Mouse (Mus musculus) thymus, adult 2 months (tissue): Measurements from ENCODE around the gene Brf1. TPM values are rescaled to one million over a fixed set of nuclear protein-coding genes. Genes with fewer than 3 reads are reported as not detected.

ENCODE experiments used
- DNase-seq: peaks from one replicate; pipeline ENCODE4 v3.0.0; 2021
- H3K27ac ChIP-seq: fragments of 200-500 bp; 2 replicates; pipeline ENCODE4 v1.5.1; 2012; ENCODE audit warnings: low read length, control low read depth; ENCODE audit not compliant: control insufficient read depth, insufficient read depth
- H3K27me3 ChIP-seq: fragments of 200-500 bp; 2 replicates; pipeline ENCODE4 v1.6.1; 2012; ENCODE audit warnings: mild to moderate bottlenecking, low read length, moderate library complexity, mixed read lengths; ENCODE audit not compliant: control insufficient read depth, insufficient read depth
- H3K36me3 ChIP-seq: fragments of 200-500 bp; 2 replicates; pipeline ENCODE4 v1.6.1; 2012; ENCODE audit warnings: mild to moderate bottlenecking, low read length, moderate library complexity; ENCODE audit not compliant: control insufficient read depth, insufficient read depth
- H3K4me1 ChIP-seq: fragments of 200-500 bp; replicated peaks from 2 replicates; pipeline ENCODE4 v1.6.1; 2012; ENCODE audit warnings: low read length; ENCODE audit not compliant: control insufficient read depth, insufficient read depth
- H3K4me3 ChIP-seq: fragments of 200-500 bp; 2 replicates; pipeline ENCODE4 v1.5.1; 2012; ENCODE audit warnings: mild to moderate bottlenecking, low read length, control low read depth, moderate library complexity; ENCODE audit not compliant: control insufficient read depth, insufficient read depth
- CTCF ChIP-seq: fragments of 200-500 bp; IDR thresholded peaks from 2 replicates; pipeline ENCODE4 v1.5.1; 2012; ENCODE audit warnings: mild to moderate bottlenecking, control low read depth, low read length, moderate library complexity, borderline replicate concordance; ENCODE audit not compliant: control insufficient read depth, poor library complexity, insufficient read depth; ENCODE audit errors: extremely low read depth
- POLR2A ChIP-seq: fragments of 200-500 bp; IDR thresholded peaks from 2 replicates; pipeline ENCODE4 v1.6.1; 2012; ENCODE audit warnings: mild to moderate bottlenecking, low read length, control low read depth, moderate library complexity; ENCODE audit not compliant: control insufficient read depth, poor library complexity, insufficient read depth; ENCODE audit errors: extremely low read depth
- WGBS: fragments of 180-500 bp; shearing (Covaris S2); methylation state at CpG from one replicate; pipeline ENCODE4 v1.1.7; 2018; 5-methylcytosine and 5-hydroxymethylcytosine counted together
- polyA plus RNA-seq: library from polyadenylated mRNA; depleted of rRNA; stranded (reverse); fragments of >200 nt; gene quantifications from 2 replicates; pipeline ENCODE4 v1.2.3, GENCODE M21; 2012

Brf1 gene
- polyA plus RNA-seq, 1 experiment = 247 TPM

DNA sequence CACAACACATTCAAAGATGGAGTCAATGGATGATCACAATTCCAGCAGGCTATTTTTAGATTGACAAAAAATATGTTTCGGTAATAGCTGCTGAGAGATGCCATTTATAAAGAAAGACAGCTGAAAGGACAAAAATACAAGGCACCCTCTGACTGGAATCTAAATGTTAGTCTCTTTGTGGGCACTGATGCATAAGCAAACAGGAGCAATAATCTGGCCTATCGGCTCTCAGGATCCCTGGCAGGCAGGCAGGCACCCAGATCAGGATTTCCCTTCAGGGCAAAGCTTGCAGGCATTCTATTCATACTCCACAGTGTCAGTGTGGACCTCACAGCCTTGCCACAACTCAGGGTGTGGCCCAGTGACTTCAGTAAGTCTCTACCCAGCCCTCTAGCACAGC, 18.5 kb downstream of the Brf1 start:
- DNase-seq = no peak
- H3K36me3 ChIP-seq = peaks cover 45% of the 10 kb centered on the region
- WGBS = 95% methylated on average over 2 of the region's 2 CpGs
- no peak overlapping the region for H3K27ac ChIP-seq
- no peak overlapping the region for H3K4me3 ChIP-seq
- peaks cover 7% of the 10 kb centered on the region for H3K4me1 ChIP-seq
- no peak for TF ChIP-seq CTCF
- no peak for TF ChIP-seq POLR2A
- no peaks in the 10 kb centered on the region for H3K27me3 ChIP-seq

DNA sequence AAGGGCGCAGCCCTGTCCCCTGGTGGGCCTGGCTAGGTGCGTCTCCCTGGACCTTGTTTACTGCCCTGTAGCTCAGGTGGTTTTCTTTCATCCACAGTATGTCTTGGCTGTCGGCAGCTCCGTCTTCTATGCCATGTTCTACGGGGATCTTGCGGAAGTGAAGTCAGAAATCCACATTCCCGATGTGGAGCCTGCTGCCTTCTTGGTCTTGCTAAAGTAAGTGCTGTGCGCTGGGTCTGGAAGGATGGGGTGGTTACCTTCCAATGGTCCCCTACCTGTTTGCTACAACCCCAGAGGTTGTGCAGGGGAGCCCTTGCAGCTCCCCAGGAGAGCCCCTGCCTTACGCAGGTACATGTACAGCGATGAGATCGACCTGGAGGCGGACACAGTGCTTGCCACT, 23.3 kb downstream of the Brf1 start:
- Histone ChIP-seq H3K27me3 (no peaks in the 10 kb centered on the region), H3K36me3 (peaks cover 30% of the 10 kb centered on the region), H3K4me3 (peak overlapping the region; percentile 77), H3K4me1 (peaks cover 9% of the 10 kb centered on the region), H3K27ac (no peak overlapping the region)
- WGBS = 84% methylated on average over 12 of the region's 12 CpGs
- no peak for DNase-seq
- TF ChIP-seq POLR2A = no peak
- no peak for TF ChIP-seq CTCF

DNA sequence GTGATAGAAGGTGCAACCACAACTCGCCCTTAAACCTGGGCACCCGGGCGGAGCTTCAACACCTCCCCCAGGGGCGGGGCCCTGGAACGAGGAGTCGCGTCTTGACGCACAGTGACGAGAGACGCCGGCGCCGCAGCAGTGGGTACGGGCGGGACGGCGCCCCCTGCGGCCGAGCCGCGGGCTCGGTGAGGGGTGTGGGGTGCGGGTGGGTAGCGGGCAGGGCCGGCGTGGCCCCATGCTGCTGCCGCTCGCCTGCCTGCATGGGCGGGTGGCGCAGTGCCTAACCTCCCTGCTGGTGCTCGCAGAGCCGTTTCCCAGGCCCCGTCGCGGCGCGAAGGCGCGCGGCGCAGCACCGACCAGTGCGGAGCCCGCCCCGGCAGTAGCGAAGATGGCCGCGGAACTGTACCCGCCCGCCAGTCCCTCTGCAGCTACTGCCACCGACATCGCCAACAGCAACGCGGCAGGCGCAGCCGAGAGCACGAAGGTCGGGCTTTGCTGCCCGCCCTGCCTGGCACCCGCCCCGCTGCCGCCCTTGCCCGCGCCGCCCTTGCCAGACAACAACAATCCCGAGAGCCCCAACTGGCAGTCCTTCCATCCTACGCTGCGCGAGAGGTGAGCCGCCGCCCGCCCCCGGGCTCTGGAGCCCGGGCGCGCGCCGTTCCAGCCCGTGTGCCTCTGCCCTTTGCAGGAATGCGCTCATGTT, 24.0 kb downstream of the Brf1 start, which contains the start of gene Btbd6:
Gene Btbd6, plus strand, starts transcription at position 112 of the 703 bp plus-strand sequence.
- peaks cover 34% of the 10 kb centered on the region for H3K36me3 ChIP-seq
- peak within 1 kb of the TSS; percentile 77 for H3K4me3 ChIP-seq
- TF ChIP-seq CTCF (peak; percentile 95), POLR2A (peak; percentile 51; the same call in 1 of the 2 replicates)
- peaks cover 9% of the 10 kb centered on the region for H3K4me1 ChIP-seq
- H3K27me3 ChIP-seq = no peaks in the 10 kb centered on the region
- peak; percentile 92 for DNase-seq
- WGBS = under 1% methylated on average over 80 of the region's 80 CpGs
- H3K27ac ChIP-seq = no peak within 1 kb of the TSS

DNA sequence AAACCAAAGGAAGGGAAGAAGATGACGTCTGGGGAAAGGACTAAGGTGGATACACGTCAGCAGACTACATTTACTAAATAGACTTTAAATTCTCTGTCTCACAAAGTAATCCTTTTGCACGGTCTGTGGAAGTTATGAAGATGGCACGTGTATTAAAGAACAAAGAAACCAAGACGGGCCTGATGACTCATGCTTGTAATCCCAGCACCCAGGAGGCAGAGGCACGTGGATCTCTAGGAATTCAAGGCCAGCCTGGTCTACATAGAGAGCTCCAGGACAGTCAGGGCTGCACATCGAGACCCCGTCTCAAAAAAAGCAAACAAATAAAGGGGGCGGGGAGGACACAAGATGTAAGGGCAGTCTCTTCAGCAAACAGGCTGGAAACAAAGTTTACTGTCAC, 25.8 kb downstream of the Brf1 start:
- 95% methylated on average over 9 of the region's 9 CpGs for WGBS
- H3K27me3 ChIP-seq = no peaks in the 10 kb centered on the region
- no peak for TF ChIP-seq POLR2A
- TF ChIP-seq CTCF = no peak

DNA sequence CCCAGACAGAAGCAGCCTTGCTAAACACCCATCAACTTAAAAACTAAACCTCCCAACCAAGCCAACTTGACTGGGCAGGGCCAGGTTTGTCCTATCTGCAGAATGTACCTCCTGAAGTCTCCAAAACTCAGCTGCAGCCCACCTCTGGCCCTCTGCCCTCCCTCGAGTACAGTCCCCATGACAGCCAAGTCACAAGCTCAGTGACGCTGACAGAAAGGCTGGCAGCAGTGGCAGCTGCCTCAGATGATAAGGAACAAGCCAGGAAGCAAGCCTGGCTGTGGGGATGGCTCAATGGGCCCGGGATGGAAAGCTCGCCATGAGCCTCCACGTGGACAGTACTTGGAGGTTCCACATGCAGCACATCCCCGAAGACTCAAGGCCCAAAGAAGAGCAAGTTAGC, 30.9 kb downstream of the Brf1 start:
- no peak for DNase-seq
- Histone ChIP-seq H3K27ac (no peak overlapping the region), H3K36me3 (peaks cover 67% of the 10 kb centered on the region), H3K4me1 (no peaks in the 10 kb centered on the region), H3K27me3 (no peaks in the 10 kb centered on the region), H3K4me3 (no peak overlapping the region)
- TF ChIP-seq CTCF (no peak), POLR2A (no peak)
- 96% methylated on average over 6 of the region's 6 CpGs for WGBS

More for the DNA sequence above, 25.8 kb downstream of the Brf1 start:
- no peak for DNase-seq
- Histone ChIP-seq H3K4me1 (peaks cover 9% of the 10 kb centered on the region), H3K4me3 (no peak overlapping the region), H3K36me3 (peaks cover 44% of the 10 kb centered on the region), H3K27ac (no peak overlapping the region)

DNA sequence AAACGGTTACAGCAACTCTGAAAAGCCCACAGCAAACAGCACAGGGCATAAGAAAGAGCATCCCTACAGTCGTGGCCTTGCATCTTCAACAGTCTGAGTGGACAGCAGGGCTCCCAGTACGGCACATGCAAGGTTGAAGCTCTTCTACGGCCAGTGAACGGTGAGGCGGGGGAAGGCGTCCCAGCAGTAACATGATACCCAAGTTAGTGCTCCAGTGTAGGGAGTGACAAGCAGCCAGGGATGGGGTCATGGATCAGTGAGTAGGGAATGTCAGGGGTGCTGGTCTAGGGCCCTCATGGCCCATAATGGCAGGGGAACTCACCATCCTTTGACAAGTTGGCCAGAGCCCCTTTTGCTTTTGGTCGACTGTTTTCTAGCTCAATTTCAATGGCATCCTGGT, 31.6 kb downstream of the Brf1 start:
- no peak for TF ChIP-seq CTCF
- no peak for TF ChIP-seq POLR2A
- no peak overlapping the region for H3K4me3 ChIP-seq
- H3K27ac ChIP-seq = no peak overlapping the region
- no peak for DNase-seq
- H3K4me1 ChIP-seq = no peaks in the 10 kb centered on the region
- peaks cover 73% of the 10 kb centered on the region for H3K36me3 ChIP-seq
- H3K27me3 ChIP-seq = no peaks in the 10 kb centered on the region
- 93% methylated on average over 8 of the region's 8 CpGs for WGBS

DNA sequence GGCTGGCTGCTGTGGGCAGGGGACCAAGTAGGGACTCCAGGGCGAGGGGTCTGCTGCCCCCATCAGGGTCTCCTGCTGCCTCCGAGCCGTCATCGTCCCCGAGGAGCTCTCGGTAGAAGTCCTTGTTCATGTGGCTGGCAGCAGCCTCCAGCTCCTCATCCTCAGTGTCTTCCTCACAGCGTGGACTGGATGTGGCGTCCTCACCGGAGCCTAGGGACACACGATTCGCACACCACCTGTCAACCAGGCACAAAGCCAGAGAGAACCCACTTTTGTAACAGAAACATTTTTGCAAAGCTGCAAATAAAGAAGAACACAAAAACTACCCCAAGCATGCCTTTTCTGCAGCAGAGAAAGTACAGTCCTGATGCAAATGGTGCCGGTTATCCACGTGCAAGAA, 34.7 kb downstream of the Brf1 start:
- no peak for TF ChIP-seq CTCF
- no peak for TF ChIP-seq POLR2A
- peaks cover 82% of the 10 kb centered on the region for H3K36me3 ChIP-seq
- WGBS = 96% methylated on average over 13 of the region's 13 CpGs
- no peak overlapping the region for H3K27ac ChIP-seq
- DNase-seq = no peak
- no peaks in the 10 kb centered on the region for H3K27me3 ChIP-seq
- no peaks in the 10 kb centered on the region for H3K4me1 ChIP-seq
- no peak overlapping the region for H3K4me3 ChIP-seq
